Mouse (Mus musculus) bone marrow macrophage, adult 2 months (primary cell): ENCODE measurements around the gene Car6.

ENCODE experiments used
- CTCF ChIP-seq: IDR thresholded peaks from 2 replicates; pipeline ENCODE4 v1.5.1; 2012; ENCODE audit warnings: low read depth, mild to moderate bottlenecking, low read length, moderate library complexity
- POLR2A ChIP-seq: IDR thresholded peaks from 2 replicates; pipeline ENCODE4 v1.6.1; 2012; ENCODE audit warnings: mild to moderate bottlenecking, low read depth, low read length, borderline replicate concordance

DNA sequence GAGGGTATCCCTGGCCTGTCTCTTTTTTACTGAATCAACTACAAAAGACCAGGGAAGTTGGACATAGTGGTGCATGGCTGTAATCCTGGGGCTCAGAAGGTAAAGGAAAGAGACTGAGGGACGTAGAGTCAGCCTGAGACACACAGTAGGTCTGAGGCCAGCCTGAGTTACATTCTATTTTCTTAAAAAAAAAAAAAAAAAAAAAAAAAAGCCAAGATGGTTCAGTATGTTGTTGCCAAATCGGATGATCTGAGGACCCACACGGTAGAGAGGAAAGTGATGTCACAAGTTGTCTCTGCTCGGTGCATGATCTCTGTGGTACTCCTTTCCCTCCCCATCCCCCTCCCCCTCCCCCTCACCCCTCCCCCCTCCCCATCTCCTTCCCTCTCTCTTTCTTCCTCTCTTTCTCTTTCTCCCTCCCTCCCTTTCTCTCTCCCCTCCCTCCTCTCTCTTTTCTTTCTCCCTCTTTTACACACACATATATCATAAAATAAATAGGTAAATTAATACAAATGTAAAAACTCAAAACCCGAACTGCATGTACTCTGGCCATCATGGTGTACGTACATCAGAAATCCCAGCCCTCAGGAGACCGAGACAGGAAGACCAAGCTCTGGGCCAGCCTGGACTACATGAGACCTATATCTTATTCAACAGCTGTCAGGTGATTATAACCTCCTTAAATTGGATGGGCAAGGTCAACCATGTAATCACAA is 63.6 kb downstream of the Car6 start:
- TF ChIP-seq POLR2A, result no peak
- TF ChIP-seq CTCF, result no peak
